Mouse (Mus musculus) adrenal gland, adult 2 months (tissue): ENCODE data around the gene Kif1c. TPM values are rescaled to one million over a fixed set of nuclear protein-coding genes. Genes with fewer than 3 reads are reported as not detected.
"Not testable (repeated sequence)": the region's sequence is repeated elsewhere in the genome, so short reads cannot be mapped to it uniquely, and the experiment has no call there.

Experiments
- DNase-seq: peaks from one replicate; pipeline ENCODE4 v3.0.0; 2021
- polyA plus RNA-seq: library from polyadenylated mRNA; depleted of rRNA; stranded (reverse); fragments of >200 nt; gene quantifications from 2 replicates; pipeline ENCODE4 v1.2.3, GENCODE M21; 2012
- total RNA-seq, 2 experiments: library from RNA; stranded (reverse); gene quantifications; 2 replicates each; pipeline ENCODE4 v1.2.3; 2021

The Kif1c gene
- total and polyA plus RNA-seq, 3 experiments, result 79.5 to 214 (median 184) TPM

DNA sequence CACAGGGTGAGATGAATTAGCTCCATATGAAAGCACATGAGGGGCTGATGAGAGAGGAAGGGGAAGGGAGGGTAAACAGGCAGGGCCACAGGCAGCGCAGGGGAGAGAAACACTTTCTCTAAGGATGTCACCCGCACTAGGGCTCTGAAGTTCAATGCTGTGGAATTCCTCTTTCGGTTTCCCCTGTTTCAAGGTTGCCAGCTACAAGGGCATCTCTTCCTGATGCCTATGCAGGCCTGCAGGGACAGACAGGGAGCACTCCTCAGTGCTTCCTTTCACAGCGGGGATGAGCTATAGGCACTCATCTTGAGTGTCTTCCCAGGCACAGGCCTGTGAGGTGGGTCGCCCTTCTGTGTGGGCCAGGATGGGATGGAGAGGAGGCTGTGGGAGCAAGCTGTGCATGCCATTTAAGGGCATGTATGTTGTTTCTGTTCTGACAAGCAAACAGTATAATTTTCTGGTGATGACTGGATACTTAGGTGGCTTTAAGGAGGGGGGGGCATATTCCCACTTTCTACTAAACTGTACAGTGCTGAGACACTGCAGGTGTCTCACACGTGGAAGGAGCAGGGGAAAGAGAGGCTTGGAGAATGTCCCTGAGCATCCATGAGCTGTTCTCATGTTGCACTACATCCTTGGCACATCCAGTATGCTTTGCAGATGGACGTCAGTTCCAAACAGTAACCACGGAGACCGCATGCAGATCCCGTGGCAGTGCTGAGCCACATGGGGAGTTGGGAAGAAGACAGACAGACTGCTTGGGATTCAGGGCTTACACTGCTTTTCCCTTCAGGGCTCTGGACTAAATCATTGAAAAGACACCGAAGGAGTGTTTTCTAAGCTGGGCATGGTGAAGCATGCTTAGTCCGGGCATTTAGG lies 42.5 kb downstream of the Kif1c start:
- peak; percentile 44 for DNase-seq

DNA sequence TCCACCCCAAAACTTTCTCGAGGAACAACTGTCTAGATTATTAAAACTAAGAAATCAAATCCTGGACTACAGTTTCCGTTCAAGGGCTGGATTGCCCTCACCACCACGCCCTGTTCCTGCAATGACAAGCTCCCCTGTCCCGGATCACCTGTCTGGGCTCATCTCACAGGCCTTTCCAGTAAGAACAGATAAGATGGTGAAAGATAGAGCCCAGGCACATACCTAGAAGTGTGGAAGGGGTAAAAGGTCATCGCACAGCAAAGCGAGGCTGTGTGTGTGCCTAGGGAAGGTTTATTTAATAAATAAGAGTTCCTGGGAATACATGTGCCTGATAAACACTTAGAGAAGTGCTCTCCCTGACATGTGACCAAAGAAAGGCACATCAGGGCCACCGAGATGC lies 45.3 kb downstream of the Kif1c start:
- no peak for DNase-seq

DNA sequence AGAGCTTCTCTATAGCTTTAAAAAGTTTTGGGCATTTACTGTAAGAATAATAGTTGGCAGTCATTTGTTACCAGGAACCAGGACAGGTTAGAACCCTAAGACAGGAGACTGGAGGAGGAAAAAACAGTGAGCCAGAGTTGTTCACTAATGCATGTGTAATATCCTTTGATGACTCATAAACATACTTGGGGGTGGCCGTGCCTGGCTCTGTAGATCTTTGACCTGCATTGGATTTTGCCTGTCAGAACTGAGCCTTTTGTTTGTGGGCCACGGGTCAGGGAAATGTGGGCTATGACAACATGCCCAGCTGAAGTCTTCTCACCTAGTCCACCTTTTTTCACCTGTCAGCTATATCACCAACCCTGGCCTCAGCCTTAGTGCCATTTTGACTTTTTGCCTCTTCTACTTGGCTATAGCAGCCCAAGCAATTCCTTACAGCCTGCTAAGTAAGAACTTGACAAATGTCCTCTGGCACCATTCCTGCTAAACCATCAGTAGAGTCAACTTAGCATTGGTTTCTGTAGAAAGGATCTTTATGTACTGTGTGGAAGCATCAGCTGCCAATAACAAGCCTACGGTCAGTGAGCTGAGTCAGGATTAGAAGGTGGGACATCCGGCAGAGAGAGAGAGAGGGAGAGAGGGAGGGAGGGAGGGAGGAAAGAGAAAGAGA lies 47.7 kb downstream of the Kif1c start:
- DNase-seq, result no peak

DNA sequence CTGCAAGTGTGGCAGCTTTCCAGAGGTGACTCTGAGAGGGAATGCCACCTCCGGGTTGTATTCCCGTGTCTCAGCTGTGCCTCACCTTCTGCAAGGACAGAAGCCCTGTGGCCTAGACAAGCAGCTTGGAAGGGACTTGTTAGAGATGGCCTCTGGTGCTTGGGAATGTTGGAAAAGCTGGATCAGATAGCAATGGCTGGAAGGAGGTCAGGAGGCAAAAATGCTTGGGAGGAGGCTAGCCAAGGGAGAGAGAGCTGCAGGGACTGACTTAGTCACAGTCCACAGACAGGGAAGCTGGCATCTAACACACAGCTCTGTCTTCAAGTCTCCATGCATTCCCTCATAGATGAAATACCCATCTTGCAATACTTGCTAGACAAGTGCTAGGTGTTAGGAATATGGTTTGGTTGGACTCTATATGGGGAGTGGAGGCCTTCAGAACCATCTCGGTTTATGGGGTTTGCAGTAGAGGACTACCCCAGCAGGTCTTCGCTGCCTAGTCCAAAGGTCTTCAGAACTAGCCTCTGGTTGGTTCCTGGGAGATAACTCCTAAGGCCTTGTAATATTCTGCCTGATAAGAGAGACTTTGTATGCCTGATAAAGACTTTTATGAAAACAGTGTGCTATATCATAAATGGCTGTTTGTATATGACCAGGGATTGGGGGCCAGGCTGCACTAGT lies 52.1 kb downstream of the Kif1c start:
- DNase-seq, result no peak

DNA sequence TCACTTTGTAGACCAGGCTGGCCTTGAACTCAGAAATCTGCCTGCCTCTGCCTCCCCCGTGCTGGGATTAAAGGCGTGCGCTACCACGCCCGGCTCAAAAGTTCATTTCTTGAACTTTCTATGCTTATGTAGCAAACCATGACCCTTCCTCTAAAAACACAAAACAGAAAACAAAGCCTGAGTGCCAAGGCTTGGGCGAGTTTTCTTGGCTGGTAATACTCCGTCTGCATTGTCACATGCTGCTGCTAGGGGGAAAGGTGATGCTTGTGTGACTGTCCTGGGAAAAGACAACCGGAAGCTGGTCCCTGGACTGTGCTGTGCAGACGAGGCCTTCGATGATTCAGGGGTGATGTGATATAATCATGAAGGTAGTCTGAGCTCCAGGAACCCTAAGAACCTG lies 52.8 kb downstream of the Kif1c start:
- no peak for DNase-seq

DNA sequence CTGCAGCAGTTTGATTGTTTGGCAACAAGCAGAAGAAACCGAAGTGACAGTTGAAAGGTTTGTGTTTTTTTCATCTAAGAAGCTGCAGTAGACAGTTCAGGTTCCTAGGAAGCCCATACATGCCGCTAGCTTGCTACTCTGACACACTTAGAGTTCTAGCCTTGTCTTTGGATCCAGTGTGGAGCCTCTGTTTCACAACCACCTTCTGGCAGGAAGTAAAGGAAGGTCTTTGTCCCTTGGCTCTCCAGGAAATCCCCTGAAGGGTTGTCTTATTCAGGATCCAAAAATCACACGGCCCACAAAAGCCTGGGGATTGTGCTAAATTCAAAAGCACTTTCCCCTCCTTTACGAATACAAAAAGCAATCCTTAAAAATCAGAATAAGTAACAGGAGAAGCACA lies 54.1 kb downstream of the Kif1c start:
- no peak for DNase-seq

DNA sequence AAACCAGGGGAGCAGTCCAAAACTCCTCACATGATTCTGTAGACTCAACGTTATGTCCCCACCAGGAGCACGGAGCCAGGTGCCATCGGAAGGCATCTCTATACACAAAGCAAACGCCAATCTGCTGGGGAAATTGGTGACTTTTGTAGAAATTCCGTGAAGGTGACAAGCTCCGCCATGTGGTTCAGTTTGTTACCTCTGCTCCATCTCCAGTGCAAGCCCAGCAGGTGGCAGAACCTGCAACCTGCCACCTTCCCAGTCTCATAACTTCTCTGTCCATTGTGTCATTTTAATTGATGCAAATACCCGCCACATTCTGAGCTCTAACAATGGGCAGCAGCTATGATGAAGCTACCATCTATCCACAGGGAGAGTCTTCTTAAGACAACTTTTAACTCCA lies 54.6 kb downstream of the Kif1c start:
- DNase-seq, result no peak

DNA sequence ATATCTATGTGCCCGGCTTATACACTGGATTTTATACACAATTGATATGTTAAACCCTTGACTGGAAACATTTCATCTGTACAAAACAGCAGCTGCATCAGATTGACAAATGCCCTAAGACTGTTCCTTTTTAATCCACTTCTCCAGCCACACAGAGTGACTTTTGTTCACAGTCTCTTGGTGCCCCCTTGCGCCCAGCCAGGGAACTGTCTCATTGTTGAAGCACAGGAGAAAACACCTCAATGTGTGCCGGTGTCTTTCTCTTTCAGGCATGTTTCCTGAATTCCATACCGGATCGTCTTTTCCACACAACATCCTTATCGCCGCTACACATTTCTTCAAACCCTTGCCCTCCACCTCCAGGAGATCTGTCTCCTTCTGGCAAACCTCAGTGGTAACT lies 55.3 kb downstream of the Kif1c start:
- peak; percentile 79 for DNase-seq

DNA sequence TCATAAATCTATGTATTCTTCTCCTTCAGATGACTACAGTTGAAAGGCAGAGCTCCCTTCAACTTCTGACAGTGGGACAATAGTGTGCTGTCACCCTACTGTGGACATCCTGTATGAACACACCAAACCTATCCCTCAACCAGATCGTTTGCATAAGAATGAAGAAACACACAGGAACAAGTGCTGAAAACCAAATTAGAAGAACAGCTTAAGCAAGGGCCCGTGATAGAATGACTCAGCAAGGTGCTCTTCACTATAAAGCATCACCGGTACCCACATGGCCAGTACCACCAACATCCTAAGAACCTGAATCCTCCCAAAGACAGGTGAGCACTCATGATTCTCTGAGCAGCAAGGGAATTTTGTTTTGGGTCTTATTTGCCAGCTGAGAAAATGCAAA lies 60.1 kb downstream of the Kif1c start:
- not testable (repeated sequence) for DNase-seq

DNA sequence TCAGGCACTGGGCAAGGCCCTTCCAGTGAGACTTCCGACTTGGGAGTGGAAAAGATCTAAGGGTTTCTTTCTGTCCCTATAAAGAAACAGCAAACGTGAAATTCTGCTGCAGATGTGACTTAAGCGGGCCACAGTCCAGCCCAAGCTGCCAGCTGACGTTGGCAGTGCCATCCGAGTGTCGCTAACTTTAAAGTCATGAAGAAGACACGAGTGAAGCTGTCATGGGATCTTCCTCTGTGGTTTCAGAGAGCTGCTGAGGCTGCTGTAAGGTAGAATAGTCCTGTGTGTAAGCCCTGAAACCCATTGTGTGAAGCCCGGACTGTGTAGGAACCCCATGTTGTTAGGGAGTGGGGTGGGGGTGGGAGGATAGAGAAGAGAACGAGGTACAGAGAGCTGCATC lies 62.3 kb downstream of the Kif1c start:
- DNase-seq, result no peak

DNA sequence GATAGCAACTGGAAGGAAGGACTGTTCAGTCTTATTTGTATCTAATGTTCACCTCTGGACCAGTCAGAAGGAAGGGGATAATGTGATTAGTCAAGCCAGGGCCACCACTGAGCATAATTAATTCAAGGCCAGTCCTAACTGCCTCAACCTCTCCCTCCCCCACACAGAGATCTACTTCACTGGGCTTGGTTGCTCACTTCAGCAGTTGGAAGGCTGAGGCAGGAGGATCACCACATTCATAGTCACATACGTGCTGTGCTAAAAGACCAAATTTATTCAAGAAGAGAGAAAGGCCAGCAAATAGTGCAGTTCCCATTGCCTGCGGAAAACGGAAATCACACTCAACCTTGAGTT lies 63.2 kb downstream of the Kif1c start:
- no peak for DNase-seq

DNA sequence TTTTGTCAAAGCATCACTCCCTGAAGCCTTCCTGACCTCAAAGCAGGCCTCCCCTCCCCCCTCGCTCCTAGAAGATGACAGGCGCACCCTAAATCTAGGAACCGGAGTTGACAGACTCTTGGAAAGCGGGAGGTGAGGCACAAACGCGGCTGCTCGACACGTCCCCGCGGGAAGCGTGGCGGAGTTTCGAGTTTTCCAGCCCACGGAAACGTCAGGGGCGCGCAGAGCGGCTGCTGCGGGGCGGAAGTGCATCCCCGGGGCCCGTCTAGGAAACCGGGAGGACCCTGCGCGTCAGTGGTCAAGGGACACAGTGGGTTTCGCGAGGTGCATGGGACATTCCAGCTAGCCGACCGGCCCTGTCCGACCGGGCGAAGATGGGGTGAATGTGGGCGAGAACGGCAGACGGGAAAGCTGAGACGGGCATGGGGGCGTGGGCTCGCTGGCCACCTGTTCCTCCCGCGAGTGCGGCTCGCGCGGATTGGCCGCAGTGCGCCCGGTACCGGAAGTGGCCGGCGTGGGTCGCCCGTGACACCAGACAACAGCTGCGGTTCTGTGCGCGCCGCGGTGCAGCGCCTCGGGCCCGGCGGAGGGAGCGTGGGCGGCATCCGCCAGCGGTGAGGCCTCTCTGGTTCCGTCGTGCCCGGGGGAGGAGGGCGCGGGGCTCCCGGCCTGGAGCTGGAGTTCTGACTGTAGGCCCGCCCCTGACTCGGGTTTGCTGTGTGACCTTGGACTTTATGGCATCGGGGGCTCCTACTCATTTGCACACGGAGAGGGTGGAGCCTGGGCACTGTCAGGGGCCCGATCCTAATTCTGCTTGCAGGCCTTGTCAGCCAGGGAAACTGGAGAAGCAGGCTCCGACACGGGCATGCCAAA lies 63.8 kb downstream of the Kif1c start, which contains the start of gene Zfp3:
Zfp3 (plus strand) TSS at position 274 of the 873 bp plus-strand sequence.
- peak; percentile 92 for DNase-seq

DNA sequence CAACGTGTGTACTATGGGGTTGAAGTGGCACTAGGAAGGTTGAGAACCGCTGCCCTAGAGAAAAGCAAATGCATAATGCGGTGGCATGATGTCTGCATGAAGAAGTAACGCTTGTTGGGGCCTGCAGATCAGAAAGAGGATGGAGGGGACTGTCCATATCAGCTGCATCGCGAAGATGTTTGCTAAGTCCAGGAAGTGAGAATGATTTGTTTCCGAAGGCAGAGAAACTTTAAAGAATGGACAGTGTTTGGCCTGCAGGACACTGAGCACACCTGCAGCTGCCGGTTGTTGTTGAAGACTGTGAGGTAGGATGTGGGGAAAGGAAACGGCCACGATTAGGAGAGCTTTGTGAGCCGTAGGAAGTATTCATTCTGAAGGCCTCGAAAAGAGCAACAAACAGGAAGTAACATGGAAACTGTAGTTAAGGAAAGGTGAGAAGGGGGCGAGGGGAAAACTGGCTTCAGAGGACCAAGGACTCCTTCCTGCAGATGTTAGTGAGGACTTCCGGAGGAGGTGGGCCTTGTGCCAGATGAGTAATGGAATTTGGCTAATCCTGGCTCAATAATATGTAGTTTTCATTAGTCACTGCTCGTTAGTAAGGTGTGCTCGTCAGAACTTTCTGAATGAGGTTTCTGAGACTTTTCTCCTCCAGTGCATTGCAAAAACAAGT lies 65.6 kb downstream of the Kif1c start:
- DNase-seq, result peak; percentile 76

DNA sequence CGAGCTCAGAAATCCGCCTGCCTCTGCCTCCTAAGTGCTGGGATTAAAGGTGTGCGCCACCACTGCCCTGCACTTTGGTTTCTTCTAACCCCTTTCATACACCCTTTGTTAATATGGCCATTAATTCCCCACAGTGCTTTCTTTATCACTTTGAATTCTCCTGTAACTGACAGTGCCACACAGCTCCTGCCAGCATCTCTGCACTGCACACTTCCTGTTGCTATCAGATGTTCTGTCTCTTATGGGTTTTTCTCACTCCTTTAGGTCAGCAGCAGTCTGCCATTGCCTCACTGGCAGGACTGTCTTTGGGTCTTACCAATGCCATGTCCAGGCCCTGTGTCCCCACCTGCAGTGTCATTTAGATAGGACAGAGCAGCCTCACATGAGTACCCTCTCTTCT lies 70.5 kb downstream of the Kif1c start:
- DNase-seq, result no peak

DNA sequence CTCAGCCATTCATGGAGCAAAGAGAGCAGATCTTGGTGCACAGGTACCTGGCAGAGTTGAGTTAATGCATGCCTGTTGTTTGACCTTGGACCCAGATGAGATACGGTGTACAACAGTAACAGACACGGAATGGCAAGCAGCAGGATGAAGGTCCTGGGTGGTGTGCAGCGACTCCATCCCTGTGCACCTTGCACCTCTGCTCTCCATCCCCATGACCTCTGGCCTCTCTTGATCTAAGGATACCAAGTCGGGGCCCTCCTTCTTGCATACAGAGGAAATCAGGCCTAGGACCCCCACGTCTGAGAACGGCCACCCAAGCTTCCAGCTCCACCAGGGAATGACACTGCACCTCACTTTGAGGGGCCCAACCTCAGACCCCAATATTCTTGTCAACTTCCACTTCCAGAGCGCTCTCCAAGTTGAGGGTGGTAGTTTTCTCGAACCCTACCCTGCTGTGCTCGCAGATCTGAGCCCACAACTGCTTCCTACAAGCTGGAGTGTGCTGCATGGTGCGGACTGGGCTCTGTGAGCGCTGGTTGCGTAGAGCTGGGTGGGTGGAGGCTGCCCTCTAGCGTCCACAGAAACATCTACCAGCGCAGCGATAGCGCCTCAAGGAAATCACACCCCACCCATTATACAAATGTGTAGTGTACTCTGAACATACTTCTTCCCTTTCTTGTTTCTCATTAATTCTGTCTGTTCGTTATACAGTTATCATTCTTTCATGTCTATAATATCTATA lies 76.7 kb downstream of the Kif1c start:
- DNase-seq, result peak; percentile 78

DNA sequence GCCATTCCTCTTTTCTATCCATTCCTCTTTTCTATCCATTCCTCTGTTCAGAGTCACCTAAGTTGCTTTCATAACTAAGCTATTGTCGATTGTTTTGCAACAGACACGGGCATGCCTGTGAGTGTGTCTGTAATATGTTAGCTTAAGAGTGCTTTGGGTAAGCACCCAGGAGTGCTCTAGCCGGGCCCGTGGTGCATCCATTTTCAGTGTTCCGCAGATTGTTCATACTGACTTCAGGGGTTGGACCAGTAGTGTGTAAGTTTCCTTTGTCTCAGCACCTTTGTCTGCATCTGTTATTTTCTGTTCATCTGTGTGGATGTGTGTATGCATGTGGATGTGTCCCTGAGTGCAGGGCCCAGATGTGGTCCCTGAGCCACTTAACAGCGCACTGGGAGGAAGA lies 77.3 kb downstream of the Kif1c start:
- DNase-seq, result no peak

DNA sequence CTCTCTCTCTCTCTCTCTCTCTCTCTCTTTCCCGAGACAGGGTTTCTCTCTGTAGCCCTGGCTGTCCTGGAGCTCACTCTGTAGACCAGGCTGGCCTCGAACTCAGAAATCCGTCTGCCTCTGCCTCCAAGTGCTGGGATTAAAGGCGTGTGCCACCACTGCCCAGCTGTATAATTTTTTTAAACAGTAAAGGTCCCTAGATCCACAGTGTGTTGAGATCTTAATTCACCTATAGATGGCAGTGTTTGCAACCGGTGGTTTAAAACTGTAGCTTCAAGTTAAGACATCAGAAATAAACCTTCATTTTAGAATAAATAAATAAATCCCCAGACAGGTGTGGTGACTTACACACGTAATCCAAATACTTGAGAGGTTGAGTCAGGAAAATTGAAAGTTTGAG lies 77.7 kb downstream of the Kif1c start:
- DNase-seq, result not testable (repeated sequence)
